Mouse (Mus musculus): ENCODE data around the gene Plppr4. TPM values are rescaled to one million over a fixed set of nuclear protein-coding genes. Genes with fewer than 3 reads are reported as not detected.

Gene Plppr4
- polyA plus RNA-seq, 1 experiment from 2014 or later = 1.6 TPM

DNA sequence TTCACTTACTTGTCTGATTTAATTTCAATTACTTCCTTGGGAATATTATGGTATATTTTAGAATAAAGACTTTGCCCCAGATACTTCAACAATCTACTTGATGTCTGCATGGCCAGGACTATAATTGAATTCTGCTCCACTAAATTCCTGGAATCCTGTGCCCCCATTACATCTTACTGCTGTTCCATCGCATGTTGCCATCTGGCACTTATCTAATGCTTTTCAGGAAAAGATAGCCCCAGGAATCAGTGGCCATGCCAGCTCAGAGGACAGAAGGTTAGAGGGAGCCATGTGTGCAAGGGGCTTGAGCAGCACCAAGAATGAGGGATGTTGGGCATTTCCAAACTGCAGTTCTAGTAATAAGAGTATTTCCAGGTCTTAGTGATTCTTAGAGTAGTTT is 14.3 kb downstream of the Plppr4 start:
- H3K27me3 ChIP-seq (replicated peaks; ENCODE audit: control insufficient read depth, insufficient read depth, low read length) = no peaks in the 10 kb centered on the region
- H3K4me3 ChIP-seq (ENCODE audit: low read depth, low read length) = no peak overlapping the region
- ATAC-seq (ENCODE audit: low read depth) = no peak
- WGBS = 53% methylated on average over 1 of the region's 1 CpGs
- H3K4me2 ChIP-seq (ENCODE audit: low read depth, low read length) = no peak overlapping the region
- H3K9me3 ChIP-seq (ENCODE audit: control insufficient read depth, low read length) = no peaks in the 10 kb centered on the region
- no peak overlapping the region for H3K27ac ChIP-seq (replicated peaks; ENCODE audit: low read depth, low read length)
- H3K9ac ChIP-seq (ENCODE audit: low read depth, low read length) = no peak overlapping the region
- no peak for DNase-seq (ENCODE audit: low spot score)
- no peaks in the 10 kb centered on the region for H3K36me3 ChIP-seq (ENCODE audit: control insufficient read depth, insufficient read depth, low read length)
- H3K4me1 ChIP-seq (ENCODE audit: control insufficient read depth, insufficient read depth, low read length) = no peaks in the 10 kb centered on the region

DNA sequence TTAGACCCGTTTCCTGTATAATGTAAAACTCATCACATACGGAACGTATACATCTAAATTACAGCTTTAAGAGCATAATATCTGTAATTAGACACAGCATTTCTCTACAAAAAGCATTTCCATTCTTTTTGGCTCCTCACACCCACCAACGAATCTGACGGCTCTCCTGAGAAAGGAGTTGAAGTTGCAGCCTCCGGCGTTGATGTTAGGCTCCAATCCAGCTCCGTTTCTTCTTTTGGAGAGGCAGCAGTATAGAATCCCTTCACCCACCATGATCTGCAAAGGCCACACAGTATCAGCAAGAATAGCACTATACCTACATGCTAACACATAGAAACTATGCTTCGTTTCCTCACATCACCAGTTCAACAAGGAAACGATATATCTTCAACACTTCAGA is 29.2 kb downstream of the Plppr4 start:
- no peak overlapping the region for H3K27ac ChIP-seq (replicated peaks; ENCODE audit: low read depth, low read length)
- H3K36me3 ChIP-seq (ENCODE audit: control insufficient read depth, insufficient read depth, low read length) = no peaks in the 10 kb centered on the region
- DNase-seq (ENCODE audit: low spot score) (no peak), ATAC-seq (ENCODE audit: low read depth) (no peak)
- H3K27me3 ChIP-seq (replicated peaks; ENCODE audit: control insufficient read depth, insufficient read depth, low read length) = no peaks in the 10 kb centered on the region
- H3K4me2 ChIP-seq (ENCODE audit: low read depth, low read length) = no peak overlapping the region
- H3K4me1 ChIP-seq (ENCODE audit: control insufficient read depth, insufficient read depth, low read length) = no peaks in the 10 kb centered on the region
- 76% methylated on average over 10 of the region's 10 CpGs for WGBS
- no peaks in the 10 kb centered on the region for H3K9me3 ChIP-seq (ENCODE audit: control insufficient read depth, low read length)
- H3K4me3 ChIP-seq (ENCODE audit: low read depth, low read length) = no peak overlapping the region
- no peak overlapping the region for H3K9ac ChIP-seq (ENCODE audit: low read depth, low read length)

DNA sequence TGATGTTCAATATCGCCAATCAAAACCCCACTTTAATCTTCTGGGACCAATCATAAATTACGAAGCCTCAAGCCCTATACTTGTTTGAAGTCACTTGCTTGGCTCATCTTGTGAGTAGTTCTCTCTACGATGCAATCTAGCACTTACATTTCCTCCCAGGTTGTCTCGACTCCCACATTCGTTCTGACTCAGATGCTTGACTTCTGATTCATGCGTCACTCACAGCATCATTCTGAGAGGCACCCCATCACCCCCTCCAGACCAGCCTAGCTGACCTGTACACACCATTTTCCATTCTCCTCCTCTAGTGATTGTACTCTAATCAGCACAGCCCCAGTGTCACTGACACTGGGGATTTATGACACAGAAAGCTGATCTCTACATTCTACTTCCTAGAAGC is 31.2 kb downstream of the Plppr4 start:
- Histone ChIP-seq H3K9me3 (ENCODE audit: control insufficient read depth, low read length) (no peaks in the 10 kb centered on the region), H3K4me2 (ENCODE audit: low read depth, low read length) (no peak overlapping the region), H3K36me3 (ENCODE audit: control insufficient read depth, insufficient read depth, low read length) (no peaks in the 10 kb centered on the region), H3K4me1 (ENCODE audit: control insufficient read depth, insufficient read depth, low read length) (no peaks in the 10 kb centered on the region), H3K27me3 (replicated peaks; ENCODE audit: control insufficient read depth, insufficient read depth, low read length) (no peaks in the 10 kb centered on the region), H3K9ac (ENCODE audit: low read depth, low read length) (no peak overlapping the region), H3K27ac (replicated peaks; ENCODE audit: low read depth, low read length) (no peak overlapping the region), H3K4me3 (ENCODE audit: low read depth, low read length) (no peak overlapping the region)
- 84% methylated on average over 6 of the region's 6 CpGs for WGBS
- no peak for ATAC-seq (ENCODE audit: low read depth)
- DNase-seq (ENCODE audit: low spot score) = no peak

DNA sequence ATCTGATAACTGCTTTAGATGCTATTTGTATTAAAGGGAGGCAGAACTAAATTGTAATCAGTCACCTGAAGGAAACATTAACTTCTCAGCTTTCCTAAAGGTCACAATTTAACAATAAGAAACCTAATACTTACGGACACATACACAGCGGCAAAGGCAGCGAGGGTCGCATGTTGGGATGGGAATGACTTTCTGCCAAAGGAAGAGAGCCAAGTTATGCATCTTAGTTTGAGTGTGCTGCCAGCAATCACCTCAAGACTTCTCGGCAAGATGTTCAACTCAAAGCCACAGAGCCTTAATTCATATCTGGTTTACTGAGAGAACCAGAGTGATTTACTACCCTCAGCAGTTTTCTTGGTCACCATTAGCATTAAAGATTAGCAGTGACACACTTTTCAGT is 34.1 kb downstream of the Plppr4 start:
- no peak overlapping the region for H3K27ac ChIP-seq (replicated peaks; ENCODE audit: low read depth, low read length)
- WGBS = 80% methylated on average over 5 of the region's 5 CpGs
- H3K4me2 ChIP-seq (ENCODE audit: low read depth, low read length) = no peak overlapping the region
- ATAC-seq (ENCODE audit: low read depth) (no peak), DNase-seq (ENCODE audit: low spot score) (no peak)
- no peak overlapping the region for H3K9ac ChIP-seq (ENCODE audit: low read depth, low read length)
- no peak overlapping the region for H3K4me3 ChIP-seq (ENCODE audit: low read depth, low read length)
- H3K4me1 ChIP-seq (ENCODE audit: control insufficient read depth, insufficient read depth, low read length) = no peaks in the 10 kb centered on the region
- no peaks in the 10 kb centered on the region for H3K9me3 ChIP-seq (ENCODE audit: control insufficient read depth, low read length)
- no peaks in the 10 kb centered on the region for H3K27me3 ChIP-seq (replicated peaks; ENCODE audit: control insufficient read depth, insufficient read depth, low read length)
- H3K36me3 ChIP-seq (ENCODE audit: control insufficient read depth, insufficient read depth, low read length) = no peaks in the 10 kb centered on the region

DNA sequence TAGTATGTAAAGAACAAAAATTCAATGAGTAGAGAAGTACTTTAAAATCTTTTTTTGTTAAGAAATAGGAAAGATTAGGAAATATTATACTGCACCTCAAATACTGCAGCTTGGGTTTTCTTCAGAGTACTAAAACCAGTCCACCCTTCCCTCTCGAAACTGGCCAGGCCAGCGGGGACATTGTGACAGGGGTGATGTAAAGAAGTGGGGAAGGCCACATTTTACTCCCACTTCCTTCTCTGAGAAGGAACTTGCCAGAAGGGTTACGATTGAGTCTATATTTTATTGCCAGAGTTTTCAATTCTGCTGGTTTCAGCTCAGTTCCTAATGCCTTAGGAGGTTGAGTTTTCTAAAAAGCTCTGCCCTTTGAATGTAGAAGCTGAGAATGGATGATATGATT is 41.0 kb downstream of the Plppr4 start:
- no peaks in the 10 kb centered on the region for H3K36me3 ChIP-seq (ENCODE audit: control insufficient read depth, insufficient read depth, low read length)
- ATAC-seq (ENCODE audit: low read depth) (no peak), DNase-seq (ENCODE audit: low spot score) (no peak)
- no peaks in the 10 kb centered on the region for H3K4me1 ChIP-seq (ENCODE audit: control insufficient read depth, insufficient read depth, low read length)
- 89% methylated on average over 3 of the region's 3 CpGs for WGBS
- H3K27ac ChIP-seq (replicated peaks; ENCODE audit: low read depth, low read length) = no peak overlapping the region
- H3K9ac ChIP-seq (ENCODE audit: low read depth, low read length) = no peak overlapping the region
- H3K9me3 ChIP-seq (ENCODE audit: control insufficient read depth, low read length) = no peaks in the 10 kb centered on the region
- H3K27me3 ChIP-seq (replicated peaks; ENCODE audit: control insufficient read depth, insufficient read depth, low read length) = no peaks in the 10 kb centered on the region
- H3K4me2 ChIP-seq (ENCODE audit: low read depth, low read length) = no peak overlapping the region
- no peak overlapping the region for H3K4me3 ChIP-seq (ENCODE audit: low read depth, low read length)

DNA sequence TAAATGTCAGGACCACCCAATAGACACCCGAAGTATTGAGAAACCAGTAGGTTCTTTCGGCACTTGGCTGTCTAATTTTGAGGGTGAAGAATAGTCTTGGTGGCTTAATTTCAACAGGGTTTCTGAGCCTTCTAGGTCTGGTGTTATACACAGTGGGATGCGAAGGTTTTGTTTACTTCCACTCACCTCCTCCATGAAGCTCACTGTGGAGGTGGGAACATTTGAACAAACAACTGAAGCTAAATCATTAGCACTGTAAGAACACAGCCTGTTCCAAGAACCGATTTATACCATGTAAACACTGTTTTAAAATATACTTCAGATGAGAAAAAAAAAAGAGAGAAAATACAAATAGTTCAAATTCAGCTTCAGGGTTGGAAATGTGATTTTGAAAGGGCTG is 47.3 kb downstream of the Plppr4 start:
- DNase-seq (ENCODE audit: low spot score) (no peak), ATAC-seq (ENCODE audit: low read depth) (no peak)
- no peaks in the 10 kb centered on the region for H3K9me3 ChIP-seq (ENCODE audit: control insufficient read depth, low read length)
- H3K4me2 ChIP-seq (ENCODE audit: low read depth, low read length) = no peak overlapping the region
- 84% methylated on average over 4 of the region's 4 CpGs for WGBS
- H3K4me3 ChIP-seq (ENCODE audit: low read depth, low read length) = no peak overlapping the region
- no peaks in the 10 kb centered on the region for H3K4me1 ChIP-seq (ENCODE audit: control insufficient read depth, insufficient read depth, low read length)
- H3K27ac ChIP-seq (replicated peaks; ENCODE audit: low read depth, low read length) = no peak overlapping the region
- H3K27me3 ChIP-seq (replicated peaks; ENCODE audit: control insufficient read depth, insufficient read depth, low read length) = no peaks in the 10 kb centered on the region
- no peak overlapping the region for H3K9ac ChIP-seq (ENCODE audit: low read depth, low read length)
- no peaks in the 10 kb centered on the region for H3K36me3 ChIP-seq (ENCODE audit: control insufficient read depth, insufficient read depth, low read length)

DNA sequence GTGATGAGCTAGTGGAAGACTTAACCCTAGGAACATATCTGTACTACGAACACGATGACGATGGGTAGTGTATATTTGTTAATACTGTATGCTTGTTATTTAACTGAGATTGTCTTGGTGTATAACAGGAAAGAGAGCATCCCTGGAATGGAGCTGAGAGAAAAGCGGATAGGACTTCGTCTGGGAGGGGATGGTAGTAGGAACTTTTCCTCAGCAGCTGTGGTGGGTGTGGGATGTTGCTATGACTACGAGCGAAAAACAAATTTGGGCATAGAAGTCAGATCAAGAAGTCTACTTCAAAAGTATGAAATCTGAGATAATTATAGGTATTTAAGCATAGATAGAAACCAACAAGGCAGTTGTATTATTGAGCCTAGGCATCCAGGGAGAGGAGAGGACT is 48.6 kb downstream of the Plppr4 start:
- H3K4me1 ChIP-seq (ENCODE audit: control insufficient read depth, insufficient read depth, low read length) = no peaks in the 10 kb centered on the region
- 86% methylated on average over 7 of the region's 7 CpGs for WGBS
- H3K4me2 ChIP-seq (ENCODE audit: low read depth, low read length) = no peak overlapping the region
- ATAC-seq (ENCODE audit: low read depth) = no peak
- no peak for DNase-seq (ENCODE audit: low spot score)
- no peaks in the 10 kb centered on the region for H3K9me3 ChIP-seq (ENCODE audit: control insufficient read depth, low read length)
- H3K9ac ChIP-seq (ENCODE audit: low read depth, low read length) = no peak overlapping the region
- H3K36me3 ChIP-seq (ENCODE audit: control insufficient read depth, insufficient read depth, low read length) = no peaks in the 10 kb centered on the region
- no peak overlapping the region for H3K4me3 ChIP-seq (ENCODE audit: low read depth, low read length)
- H3K27me3 ChIP-seq (replicated peaks; ENCODE audit: control insufficient read depth, insufficient read depth, low read length) = no peaks in the 10 kb centered on the region
- H3K27ac ChIP-seq (replicated peaks; ENCODE audit: low read depth, low read length) = no peak overlapping the region

DNA sequence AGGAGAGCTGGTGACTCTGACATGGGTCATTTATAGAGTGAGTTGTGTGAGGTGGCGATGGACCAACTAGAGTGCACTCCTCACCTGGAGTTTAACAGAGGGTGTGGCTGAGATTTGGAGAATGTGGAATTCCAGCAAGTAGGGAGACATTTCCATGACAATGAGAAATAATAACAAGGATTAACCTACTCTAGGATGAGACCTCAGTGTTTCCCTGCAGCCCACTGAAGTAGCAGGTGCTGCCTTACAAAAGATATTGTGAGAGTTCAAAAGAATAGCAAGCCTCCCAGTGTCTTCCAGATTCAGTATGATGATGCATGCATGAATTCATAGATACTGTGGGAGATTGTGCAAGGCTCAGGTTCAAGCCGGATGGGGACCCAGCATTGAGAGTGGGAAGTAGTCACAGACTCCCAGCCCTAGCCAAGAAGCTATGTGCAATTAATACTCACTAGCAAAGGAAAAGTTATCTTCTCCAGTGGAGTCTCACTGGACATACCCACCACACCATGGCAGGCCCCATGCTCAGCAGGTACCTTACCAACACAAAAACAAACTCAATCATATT is 49.8 kb downstream of the Plppr4 start:
- no peak overlapping the region for H3K27ac ChIP-seq (replicated peaks; ENCODE audit: low read depth, low read length)
- H3K4me2 ChIP-seq (ENCODE audit: low read depth, low read length) = no peak overlapping the region
- no peaks in the 10 kb centered on the region for H3K9me3 ChIP-seq (ENCODE audit: control insufficient read depth, low read length)
- H3K9ac ChIP-seq (ENCODE audit: low read depth, low read length) = no peak overlapping the region
- no peaks in the 10 kb centered on the region for H3K36me3 ChIP-seq (ENCODE audit: control insufficient read depth, insufficient read depth, low read length)
- DNase-seq (ENCODE audit: low spot score) = no peak
- ATAC-seq (ENCODE audit: low read depth) = no peak
- H3K4me1 ChIP-seq (ENCODE audit: control insufficient read depth, insufficient read depth, low read length) = no peaks in the 10 kb centered on the region
- H3K4me3 ChIP-seq (ENCODE audit: low read depth, low read length) = no peak overlapping the region
- WGBS = 87% methylated on average over 2 of the region's 2 CpGs
- H3K27me3 ChIP-seq (replicated peaks; ENCODE audit: control insufficient read depth, insufficient read depth, low read length) = no peaks in the 10 kb centered on the region

DNA sequence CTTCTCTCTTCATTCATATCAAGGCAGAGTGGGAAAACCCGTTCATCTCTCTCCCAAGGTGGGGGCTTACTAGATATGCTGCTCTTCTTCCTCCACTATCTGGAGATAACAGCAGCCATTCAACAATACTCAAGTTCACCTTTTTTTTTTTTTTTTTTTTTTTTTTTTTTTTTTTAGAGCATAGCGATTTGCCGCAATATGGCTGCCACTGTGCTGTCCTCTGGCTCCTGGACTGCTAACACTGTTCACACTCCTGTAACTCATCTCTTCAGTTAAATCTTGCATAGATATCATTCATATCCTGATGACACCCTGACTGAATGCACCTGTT is 51.1 kb downstream of the Plppr4 start:
- Histone ChIP-seq H3K9ac (ENCODE audit: low read depth, low read length) (no peak overlapping the region), H3K27me3 (replicated peaks; ENCODE audit: control insufficient read depth, insufficient read depth, low read length) (no peaks in the 10 kb centered on the region), H3K9me3 (ENCODE audit: control insufficient read depth, low read length) (no peaks in the 10 kb centered on the region), H3K36me3 (ENCODE audit: control insufficient read depth, insufficient read depth, low read length) (no peaks in the 10 kb centered on the region), H3K27ac (replicated peaks; ENCODE audit: low read depth, low read length) (no peak overlapping the region), H3K4me3 (ENCODE audit: low read depth, low read length) (no peak overlapping the region), H3K4me1 (ENCODE audit: control insufficient read depth, insufficient read depth, low read length) (no peaks in the 10 kb centered on the region), H3K4me2 (ENCODE audit: low read depth, low read length) (no peak overlapping the region)
- no peak for DNase-seq (ENCODE audit: low spot score)
- 97% methylated on average over 3 of the region's 3 CpGs for WGBS
- no peak for ATAC-seq (ENCODE audit: low read depth)

Measured in embryonic facial prominence, embryonic 14.5 days (tissue).